Mouse (Mus musculus): ENCODE data around the gene Zdhhc4. TPM values are rescaled to one million over a fixed set of nuclear protein-coding genes. Genes with fewer than 3 reads are reported as not detected.
A peak's percentile ranks its signal among the peaks of the same experiment; 100 is the strongest.

The Zdhhc4 gene
- polyA plus RNA-seq, 1 experiment from 2014 or later: 75.9 TPM

GRCm38 (mm10) chr5:143336559-143336958 is 7.5 kb upstream of the Zdhhc4 start:
- Histone ChIP-seq H3K36me3 (ENCODE audit: control insufficient read depth, insufficient read depth, low read length) (no peaks in the 10 kb centered on the region), H3K9me3 (ENCODE audit: control insufficient read depth, low read length) (no peaks in the 10 kb centered on the region), H3K4me2 (ENCODE audit: low read length) (no peak overlapping the region), H3K27ac (ENCODE audit: low read depth, low read length) (no peak overlapping the region), H3K27me3 (replicated peaks; ENCODE audit: control insufficient read depth, insufficient read depth, low read length) (no peaks in the 10 kb centered on the region), H3K4me1 (ENCODE audit: control insufficient read depth, insufficient read depth, low read depth, low read length) (peaks cover 3% of the 10 kb centered on the region; the same call in 1 of the 2 replicates), H3K9ac (ENCODE audit: low read depth, low read length) (no peak overlapping the region), H3K4me3 (ENCODE audit: low read length) (no peak overlapping the region)
- no peak for ATAC-seq
- WGBS: 69% methylated on average over 6 of the region's 6 CpGs

GRCm38 (mm10) chr5:143335089-143335460 is 6.0 kb upstream of the Zdhhc4 start:
- H3K4me2 ChIP-seq (ENCODE audit: low read length): no peak overlapping the region
- WGBS: 87% methylated on average over 7 of the region's 7 CpGs
- no peak for ATAC-seq

GRCm38 (mm10) chr5:143334418-143335088 is 5.5 kb upstream of the Zdhhc4 start:
- Histone ChIP-seq H3K27ac (ENCODE audit: low read depth, low read length) (no peak overlapping the region), H3K4me3 (ENCODE audit: low read length) (no peak overlapping the region), H3K9me3 (ENCODE audit: control insufficient read depth, low read length) (no peaks in the 10 kb centered on the region), H3K4me2 (ENCODE audit: low read length) (peak overlapping the region; percentile 33), H3K27me3 (replicated peaks; ENCODE audit: control insufficient read depth, insufficient read depth, low read length) (no peaks in the 10 kb centered on the region), H3K36me3 (ENCODE audit: control insufficient read depth, insufficient read depth, low read length) (no peaks in the 10 kb centered on the region), H3K9ac (ENCODE audit: low read depth, low read length) (no peak overlapping the region), H3K4me1 (ENCODE audit: control insufficient read depth, insufficient read depth, low read depth, low read length) (peaks cover 10% of the 10 kb centered on the region)
- ATAC-seq: no peak
- WGBS: 62% methylated on average over 14 of the region's 14 CpGs

More at GRCm38 (mm10) chr5:143335089-143335460, 6.0 kb upstream of the Zdhhc4 start:
- Histone ChIP-seq H3K4me3 (ENCODE audit: low read length) (no peak overlapping the region), H3K9ac (ENCODE audit: low read depth, low read length) (no peak overlapping the region), H3K9me3 (ENCODE audit: control insufficient read depth, low read length) (no peaks in the 10 kb centered on the region), H3K27ac (ENCODE audit: low read depth, low read length) (no peak overlapping the region), H3K36me3 (ENCODE audit: control insufficient read depth, insufficient read depth, low read length) (no peaks in the 10 kb centered on the region), H3K27me3 (replicated peaks; ENCODE audit: control insufficient read depth, insufficient read depth, low read length) (no peaks in the 10 kb centered on the region), H3K4me1 (ENCODE audit: control insufficient read depth, insufficient read depth, low read depth, low read length) (peaks cover 4% of the 10 kb centered on the region)

GRCm38 (mm10) chr5:143333872-143334271 is 4.8 kb upstream of the Zdhhc4 start:
- peak; percentile 62 for ATAC-seq
- 0 out of 2 replicates have a peak overlapping the region, but pooled peaks have one; percentile 19 for H3K9ac ChIP-seq (ENCODE audit: low read depth, low read length)
- no peaks in the 10 kb centered on the region for H3K36me3 ChIP-seq (ENCODE audit: control insufficient read depth, insufficient read depth, low read length)
- H3K27ac ChIP-seq (ENCODE audit: low read depth, low read length): no peak overlapping the region
- no peaks in the 10 kb centered on the region for H3K27me3 ChIP-seq (replicated peaks; ENCODE audit: control insufficient read depth, insufficient read depth, low read length)
- WGBS: 15% methylated on average over 5 of the region's 5 CpGs
- peak overlapping the region; percentile 33 for H3K4me2 ChIP-seq (ENCODE audit: low read length)
- H3K4me1 ChIP-seq (ENCODE audit: control insufficient read depth, insufficient read depth, low read depth, low read length): peaks cover 10% of the 10 kb centered on the region
- H3K9me3 ChIP-seq (ENCODE audit: control insufficient read depth, low read length): no peaks in the 10 kb centered on the region
- H3K4me3 ChIP-seq (ENCODE audit: low read length): no peak overlapping the region

GRCm38 (mm10) chr5:143317288-143317610 is 11.8 kb downstream of the Zdhhc4 start:
- no peak overlapping the region for H3K9ac ChIP-seq (ENCODE audit: low read depth, low read length)
- 88% methylated on average over 8 of the region's 8 CpGs for WGBS
- no peak overlapping the region for H3K27ac ChIP-seq (ENCODE audit: low read depth, low read length)
- no peaks in the 10 kb centered on the region for H3K27me3 ChIP-seq (replicated peaks; ENCODE audit: control insufficient read depth, insufficient read depth, low read length)
- peaks cover 25% of the 10 kb centered on the region for H3K36me3 ChIP-seq (ENCODE audit: control insufficient read depth, insufficient read depth, low read length)
- H3K9me3 ChIP-seq (ENCODE audit: control insufficient read depth, low read length): no peaks in the 10 kb centered on the region
- no peak overlapping the region for H3K4me3 ChIP-seq (ENCODE audit: low read length)
- peaks cover 20% of the 10 kb centered on the region for H3K4me1 ChIP-seq (ENCODE audit: control insufficient read depth, insufficient read depth, low read depth, low read length)
- H3K4me2 ChIP-seq (ENCODE audit: low read length): no peak overlapping the region
- ATAC-seq: no peak

GRCm38 (mm10) chr5:143316605-143317287 is 12.3 kb downstream of the Zdhhc4 start:
- peaks cover 20% of the 10 kb centered on the region for H3K4me1 ChIP-seq (ENCODE audit: control insufficient read depth, insufficient read depth, low read depth, low read length)
- no peak overlapping the region for H3K9ac ChIP-seq (ENCODE audit: low read depth, low read length)
- 83% methylated on average over 5 of the region's 5 CpGs for WGBS
- H3K4me3 ChIP-seq (ENCODE audit: low read length): no peak overlapping the region
- ATAC-seq: no peak
- no peak overlapping the region for H3K4me2 ChIP-seq (ENCODE audit: low read length)
- H3K27ac ChIP-seq (ENCODE audit: low read depth, low read length): no peak overlapping the region
- H3K36me3 ChIP-seq (ENCODE audit: control insufficient read depth, insufficient read depth, low read length): peaks cover 22% of the 10 kb centered on the region
- H3K27me3 ChIP-seq (replicated peaks; ENCODE audit: control insufficient read depth, insufficient read depth, low read length): no peaks in the 10 kb centered on the region
- no peaks in the 10 kb centered on the region for H3K9me3 ChIP-seq (ENCODE audit: control insufficient read depth, low read length)

GRCm38 (mm10) chr5:143315514-143315888 is 13.6 kb downstream of the Zdhhc4 start:
- Histone ChIP-seq H3K4me2 (ENCODE audit: low read length) (peak overlapping the region; percentile 74), H3K9ac (ENCODE audit: low read depth, low read length) (peak overlapping the region; percentile 48; the same call in 1 of the 2 replicates), H3K27ac (ENCODE audit: low read depth, low read length) (no peak overlapping the region), H3K9me3 (ENCODE audit: control insufficient read depth, low read length) (no peaks in the 10 kb centered on the region), H3K4me3 (ENCODE audit: low read length) (peak overlapping the region; percentile 60), H3K27me3 (replicated peaks; ENCODE audit: control insufficient read depth, insufficient read depth, low read length) (no peaks in the 10 kb centered on the region), H3K4me1 (ENCODE audit: control insufficient read depth, insufficient read depth, low read depth, low read length) (peaks cover 20% of the 10 kb centered on the region), H3K36me3 (ENCODE audit: control insufficient read depth, insufficient read depth, low read length) (peaks cover 18% of the 10 kb centered on the region)
- ATAC-seq: peak; percentile 49
- WGBS: 15% methylated on average over 8 of the region's 8 CpGs

- H3K9me3 ChIP-seq (ENCODE audit: control insufficient read depth, low read length): no peaks in the 10 kb centered on the region
- peak within 1 kb of the TSS; percentile 60 for H3K4me3 ChIP-seq (ENCODE audit: low read length)
- H3K36me3 ChIP-seq (ENCODE audit: control insufficient read depth, insufficient read depth, low read length): peaks cover 12% of the 10 kb centered on the region
- peak within 1 kb of the TSS; percentile 93 for H3K27ac ChIP-seq (ENCODE audit: low read depth, low read length)
- under 1% methylated on average over 59 of the region's 101 CpGs for WGBS
- peak within 1 kb of the TSS; percentile 85 for H3K9ac ChIP-seq (ENCODE audit: low read depth, low read length)
- H3K4me2 ChIP-seq (ENCODE audit: low read length): peak within 1 kb of the TSS; percentile 74
- H3K27me3 ChIP-seq (replicated peaks; ENCODE audit: control insufficient read depth, insufficient read depth, low read length): no peaks in the 10 kb centered on the region
- ATAC-seq: peak; percentile 83
- H3K4me1 ChIP-seq (ENCODE audit: control insufficient read depth, insufficient read depth, low read depth, low read length): peaks cover 20% of the 10 kb centered on the region
These were observed 14.1 kb downstream of the Zdhhc4 start, which contains the start of gene E130309D02Rik for GRCm38 (mm10) chr5:143314730-143315513. E130309D02Rik (minus strand) TSS chr5:143315360.

Measured in hindbrain, embryonic 16.5 days (tissue).